Mouse (Mus musculus): ENCODE data around the gene Vsig2. TPM values are rescaled to one million over a fixed set of nuclear protein-coding genes. Genes with fewer than 3 reads are reported as not detected.
A peak's percentile ranks its signal among the peaks of the same experiment; 100 is the strongest.

Vsig2 gene
- polyA plus RNA-seq, 1 experiment from 2014 or later: 6.3 TPM

DNA sequence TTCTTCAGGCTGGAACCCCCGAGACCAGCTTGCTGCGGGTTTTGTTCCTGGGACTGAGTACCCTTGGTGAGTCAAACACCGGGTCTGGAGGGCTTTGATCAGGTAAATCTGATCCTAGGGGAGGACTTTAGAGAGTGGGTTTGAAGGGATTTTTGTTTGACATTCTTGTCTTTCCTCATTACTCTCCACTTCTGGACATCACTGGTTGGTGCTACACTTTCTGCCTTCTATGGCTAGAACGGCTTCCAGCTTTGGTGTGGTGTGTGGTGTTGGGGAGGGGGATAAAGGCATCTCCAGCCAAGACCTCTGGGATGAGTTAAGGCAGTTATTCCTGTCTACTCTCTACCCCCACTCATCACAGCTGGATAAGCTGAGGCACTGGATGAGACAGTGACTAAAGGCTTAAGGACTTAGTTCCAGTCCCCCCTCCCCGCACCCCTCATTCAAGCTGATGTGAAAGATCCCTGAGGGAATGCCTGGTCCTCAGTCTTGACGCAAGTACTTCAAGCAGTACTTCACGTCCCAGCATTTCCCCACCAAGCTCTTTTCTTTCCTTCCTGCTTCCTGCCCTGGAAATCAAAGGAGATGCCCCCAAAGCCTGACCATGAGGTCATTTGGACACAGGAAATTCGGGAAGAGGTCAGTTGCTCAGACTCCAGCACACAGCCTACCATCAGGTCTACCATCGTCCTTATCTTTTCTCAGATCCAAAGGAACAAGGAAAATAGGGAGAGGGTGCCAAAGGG, 10.7 kb upstream of the Vsig2 start:
- Histone ChIP-seq H3K27ac (ENCODE audit: low read depth) (peak overlapping the region; percentile 36; the same call in 1 of the 2 replicates), H3K4me2 (ENCODE audit: low read length) (peak overlapping the region; percentile 13; the same call in 1 of the 2 replicates), H3K4me3 (ENCODE audit: low read depth, low read length) (peak overlapping the region; percentile 7), H3K4me1 (replicated peaks; ENCODE audit: control insufficient read depth, insufficient read depth, low read length) (peaks cover 12% of the 10 kb centered on the region; the same call in 1 of the 2 replicates), H3K9ac (ENCODE audit: low read length) (no peak overlapping the region), H3K36me3 (ENCODE audit: control insufficient read depth, insufficient read depth, low read length) (peaks cover 19% of the 10 kb centered on the region), H3K9me3 (ENCODE audit: control insufficient read depth, low read length) (peaks cover 3% of the 10 kb centered on the region; the same call in 1 of the 2 replicates), H3K27me3 (replicated peaks; ENCODE audit: control insufficient read depth, insufficient read depth, low read length) (peaks cover 56% of the 10 kb centered on the region)
- WGBS: 30% methylated on average over 9 of the region's 9 CpGs
- ATAC-seq (replicated peaks; ENCODE audit: low FRiP score, low TSS enrichment, low read depth) (no peak), DNase-seq (ENCODE audit: low spot score) (no peak)

DNA sequence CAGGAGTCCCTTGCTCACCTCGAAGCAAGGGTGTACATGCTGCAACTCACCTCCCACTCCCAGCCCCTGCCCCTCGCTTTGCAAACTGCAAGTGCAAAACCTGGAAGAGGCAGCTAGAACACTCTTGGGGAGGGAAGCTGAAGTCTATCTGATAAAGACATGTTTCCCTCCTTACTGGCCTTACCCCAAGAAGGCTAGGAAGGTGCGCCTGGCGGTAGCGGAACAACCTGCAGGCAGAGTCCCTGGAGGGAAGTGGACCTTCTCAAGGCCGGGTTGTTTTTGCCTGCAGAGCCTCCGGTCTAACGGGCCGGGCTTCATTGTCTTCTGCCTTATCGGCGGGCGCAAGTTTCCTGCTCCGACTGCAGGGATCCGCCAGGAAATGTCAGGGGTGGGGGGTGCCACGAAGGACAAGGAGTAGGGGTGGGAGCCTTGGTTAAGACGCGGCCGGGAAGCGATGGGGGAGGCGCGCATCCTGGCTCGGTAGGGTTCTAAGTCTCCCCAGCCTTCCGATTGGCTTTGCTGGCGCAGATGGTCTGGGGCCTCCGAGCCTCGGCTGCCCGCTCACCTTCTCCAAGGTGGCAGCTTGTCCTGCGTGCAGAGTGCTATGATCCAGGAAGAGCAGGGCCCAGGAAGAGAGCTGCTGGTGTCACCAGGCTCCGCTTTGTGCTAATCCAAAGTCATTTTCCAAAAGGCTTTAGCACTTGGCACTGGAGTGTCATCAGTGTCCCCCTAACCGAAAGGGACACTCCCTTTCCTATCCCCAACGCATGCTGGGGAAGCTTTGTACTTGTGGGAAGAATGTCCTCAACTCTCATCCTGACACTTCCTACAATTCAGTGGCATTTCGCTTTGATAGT, 8.8 kb upstream of the Vsig2 start:
- peak; percentile 74 for DNase-seq (ENCODE audit: low spot score)
- peak overlapping the region; percentile 22 for H3K27ac ChIP-seq (ENCODE audit: low read depth)

DNA sequence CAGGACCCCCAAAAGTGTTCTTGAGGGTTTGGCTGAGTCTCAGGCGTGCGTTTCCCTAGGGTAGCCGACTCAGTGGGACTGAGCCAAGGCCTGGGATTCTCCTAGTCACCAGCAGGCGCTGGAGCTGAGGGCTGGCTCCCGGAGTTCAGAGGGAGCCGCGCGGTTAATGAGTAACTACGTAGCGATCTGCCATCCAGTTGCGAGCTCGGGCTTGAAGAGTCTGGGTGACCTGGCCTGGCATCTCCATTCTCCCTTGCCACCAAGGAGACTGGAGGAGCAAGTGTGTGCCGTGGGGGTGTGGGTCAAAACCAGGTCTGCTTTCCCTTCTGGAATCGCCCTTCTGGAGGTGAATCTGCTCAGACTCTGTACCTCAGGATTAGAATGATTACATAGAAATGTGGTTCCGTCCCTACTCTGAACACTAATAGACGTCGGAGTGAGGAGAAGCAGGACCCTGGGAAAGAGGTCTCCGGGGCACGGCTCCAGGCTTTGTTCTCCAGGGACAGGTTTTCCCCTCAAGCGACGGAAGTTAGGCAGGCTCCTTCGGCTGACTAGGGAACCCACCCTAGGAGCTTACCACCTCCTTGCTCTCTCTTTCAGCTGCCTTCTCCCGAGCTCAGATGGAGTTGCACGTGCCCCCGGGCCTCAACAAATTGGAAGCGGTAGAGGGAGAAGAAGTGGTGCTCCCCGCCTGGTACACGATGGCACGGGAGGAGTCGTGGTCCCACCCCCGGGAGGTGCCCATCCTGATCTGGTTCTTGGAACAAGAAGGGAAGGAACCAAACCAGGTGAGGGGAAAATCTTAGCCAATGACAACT, 8.0 kb upstream of the Vsig2 start:
- peak overlapping the region; percentile 51 for H3K4me2 ChIP-seq (ENCODE audit: low read length)
- peak; percentile 86 for ATAC-seq (replicated peaks; ENCODE audit: low FRiP score, low TSS enrichment, low read depth)
- 3% methylated on average over 31 of the region's 31 CpGs for WGBS
- peaks cover 3% of the 10 kb centered on the region; the same call in 1 of the 2 replicates for H3K9me3 ChIP-seq (ENCODE audit: control insufficient read depth, low read length)
- H3K4me3 ChIP-seq (ENCODE audit: low read depth, low read length): peak overlapping the region; percentile 32
- DNase-seq (ENCODE audit: low spot score): peak; percentile 89
- peaks cover 12% of the 10 kb centered on the region; the same call in 1 of the 2 replicates for H3K4me1 ChIP-seq (replicated peaks; ENCODE audit: control insufficient read depth, insufficient read depth, low read length)
- peaks cover 56% of the 10 kb centered on the region for H3K27me3 ChIP-seq (replicated peaks; ENCODE audit: control insufficient read depth, insufficient read depth, low read length)
- no peaks in the 10 kb centered on the region for H3K36me3 ChIP-seq (ENCODE audit: control insufficient read depth, insufficient read depth, low read length)
- H3K27ac ChIP-seq (ENCODE audit: low read depth): peak overlapping the region; percentile 22
- 0 out of 2 replicates have a peak overlapping the region, but pooled peaks have one; percentile 18 for H3K9ac ChIP-seq (ENCODE audit: low read length)

More for the DNA sequence above, 8.8 kb upstream of the Vsig2 start:
- H3K4me3 ChIP-seq (ENCODE audit: low read depth, low read length): peak overlapping the region; percentile 32
- WGBS: 3% methylated on average over 32 of the region's 32 CpGs
- peaks cover 12% of the 10 kb centered on the region; the same call in 1 of the 2 replicates for H3K4me1 ChIP-seq (replicated peaks; ENCODE audit: control insufficient read depth, insufficient read depth, low read length)
- ATAC-seq (replicated peaks; ENCODE audit: low FRiP score, low TSS enrichment, low read depth): peak; percentile 49
- H3K9ac ChIP-seq (ENCODE audit: low read length): peak overlapping the region; percentile 18; the same call in 1 of the 2 replicates
- peaks cover 56% of the 10 kb centered on the region for H3K27me3 ChIP-seq (replicated peaks; ENCODE audit: control insufficient read depth, insufficient read depth, low read length)
- H3K4me2 ChIP-seq (ENCODE audit: low read length): peak overlapping the region; percentile 51
- 0 out of 2 replicates have a peak, but pooled peaks cover 3% of the 10 kb centered on the region for H3K36me3 ChIP-seq (ENCODE audit: control insufficient read depth, insufficient read depth, low read length)
- H3K9me3 ChIP-seq (ENCODE audit: control insufficient read depth, low read length): peaks cover 3% of the 10 kb centered on the region; the same call in 1 of the 2 replicates

DNA sequence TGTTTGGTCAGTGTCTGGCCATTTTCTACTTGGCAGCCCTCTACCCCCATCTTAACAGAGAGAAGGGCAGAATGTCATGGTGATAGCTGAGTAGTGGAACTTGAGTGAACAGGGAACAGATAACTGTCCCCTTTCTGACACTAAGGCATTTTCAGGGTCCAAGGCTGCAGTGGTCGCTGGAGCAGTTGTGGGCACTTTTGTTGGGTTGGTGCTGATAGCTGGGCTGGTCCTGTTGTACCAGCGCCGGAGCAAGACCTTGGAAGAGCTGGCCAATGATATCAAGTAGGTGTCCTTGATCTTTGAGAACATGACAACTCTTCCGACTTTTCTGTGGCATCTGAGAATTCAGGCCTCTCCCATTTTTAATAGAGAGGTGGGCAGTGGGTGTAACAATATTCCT, 2.2 kb upstream of the Vsig2 start:
- ATAC-seq (replicated peaks; ENCODE audit: low FRiP score, low TSS enrichment, low read depth): no peak
- Histone ChIP-seq H3K27me3 (replicated peaks; ENCODE audit: control insufficient read depth, insufficient read depth, low read length) (peaks cover 2% of the 10 kb centered on the region), H3K4me2 (ENCODE audit: low read length) (no peak overlapping the region), H3K4me1 (replicated peaks; ENCODE audit: control insufficient read depth, insufficient read depth, low read length) (no peaks in the 10 kb centered on the region), H3K9me3 (ENCODE audit: control insufficient read depth, low read length) (no peaks in the 10 kb centered on the region), H3K4me3 (ENCODE audit: low read depth, low read length) (no peak overlapping the region), H3K9ac (ENCODE audit: low read length) (no peak overlapping the region), H3K36me3 (ENCODE audit: control insufficient read depth, insufficient read depth, low read length) (no peaks in the 10 kb centered on the region), H3K27ac (ENCODE audit: low read depth) (no peak overlapping the region)
- 76% methylated on average over 4 of the region's 4 CpGs for whole genome bisulfite sequencing
- DNase-seq (ENCODE audit: low spot score): no peak

DNA sequence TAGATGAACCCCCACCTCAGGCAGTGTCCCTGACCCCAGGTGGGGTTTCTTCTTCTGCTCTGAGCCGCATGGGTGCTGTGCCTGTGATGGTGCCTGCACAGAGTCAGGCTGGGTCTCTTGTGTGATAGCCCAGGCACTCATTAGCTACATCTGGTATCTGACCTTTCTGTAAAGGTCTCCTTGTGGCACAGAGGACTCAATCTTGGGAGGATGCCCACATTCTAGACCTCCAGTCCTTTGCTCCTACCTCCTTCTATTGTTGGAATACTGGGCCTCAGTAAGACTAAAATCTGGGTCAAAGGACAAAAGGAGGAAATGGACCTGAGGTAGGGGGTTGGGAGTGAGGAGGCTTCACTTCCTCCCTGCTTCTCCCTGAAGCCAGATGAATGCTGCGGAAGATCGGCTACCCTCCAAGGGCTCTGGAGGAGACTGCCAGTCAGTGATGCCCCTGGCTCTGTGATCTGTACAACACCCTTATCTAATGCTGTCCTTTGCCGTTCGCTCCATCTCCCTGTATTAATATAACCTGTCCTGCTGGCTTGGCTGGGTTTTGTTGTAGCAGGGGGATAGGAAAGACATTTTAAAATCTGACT, 1.3 kb upstream of the Vsig2 start:
- no peak overlapping the region for H3K4me3 ChIP-seq (ENCODE audit: low read depth, low read length)
- ATAC-seq (replicated peaks; ENCODE audit: low FRiP score, low TSS enrichment, low read depth): no peak
- H3K9me3 ChIP-seq (ENCODE audit: control insufficient read depth, low read length): no peaks in the 10 kb centered on the region
- H3K4me2 ChIP-seq (ENCODE audit: low read length): no peak overlapping the region
- H3K36me3 ChIP-seq (ENCODE audit: control insufficient read depth, insufficient read depth, low read length): no peaks in the 10 kb centered on the region
- no peak overlapping the region for H3K27ac ChIP-seq (ENCODE audit: low read depth)
- no peaks in the 10 kb centered on the region for H3K4me1 ChIP-seq (replicated peaks; ENCODE audit: control insufficient read depth, insufficient read depth, low read length)
- H3K9ac ChIP-seq (ENCODE audit: low read length): no peak overlapping the region
- 76% methylated on average over 5 of the region's 5 CpGs for WGBS
- no peaks in the 10 kb centered on the region for H3K27me3 ChIP-seq (replicated peaks; ENCODE audit: control insufficient read depth, insufficient read depth, low read length)
- no peak for DNase-seq (ENCODE audit: low spot score)

DNA sequence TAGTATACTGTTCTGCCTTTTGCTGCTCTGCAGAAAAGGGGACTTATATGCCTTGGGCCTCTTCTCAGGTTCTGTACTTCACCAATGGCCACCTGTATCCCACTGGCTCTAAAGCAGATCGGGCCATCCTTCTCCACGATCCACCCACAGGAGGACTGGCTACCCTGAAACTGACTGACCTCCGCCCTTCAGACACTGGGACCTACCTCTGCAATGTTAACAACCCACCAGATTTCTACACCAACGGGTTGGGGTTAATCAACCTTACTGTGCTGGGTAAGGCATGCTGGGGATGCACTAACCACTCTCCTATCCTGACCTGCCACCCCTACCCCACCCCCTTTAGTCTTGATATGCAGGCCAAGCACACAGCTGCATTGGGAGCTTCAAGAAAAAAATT, 1.2 kb downstream of the Vsig2 start:
- Histone ChIP-seq H3K27me3 (replicated peaks; ENCODE audit: control insufficient read depth, insufficient read depth, low read length) (peaks cover 8% of the 10 kb centered on the region; the same call in 1 of the 2 replicates), H3K9me3 (ENCODE audit: control insufficient read depth, low read length) (no peaks in the 10 kb centered on the region), H3K4me1 (replicated peaks; ENCODE audit: control insufficient read depth, insufficient read depth, low read length) (peaks cover 6% of the 10 kb centered on the region), H3K4me3 (ENCODE audit: low read depth, low read length) (no peak overlapping the region), H3K4me2 (ENCODE audit: low read length) (no peak overlapping the region), H3K9ac (ENCODE audit: low read length) (no peak overlapping the region), H3K36me3 (ENCODE audit: control insufficient read depth, insufficient read depth, low read length) (no peaks in the 10 kb centered on the region), H3K27ac (ENCODE audit: low read depth) (no peak overlapping the region)
- DNase-seq (ENCODE audit: low spot score) (no peak), ATAC-seq (replicated peaks; ENCODE audit: low FRiP score, low TSS enrichment, low read depth) (no peak)
- WGBS: 87% methylated on average over 4 of the region's 4 CpGs

DNA sequence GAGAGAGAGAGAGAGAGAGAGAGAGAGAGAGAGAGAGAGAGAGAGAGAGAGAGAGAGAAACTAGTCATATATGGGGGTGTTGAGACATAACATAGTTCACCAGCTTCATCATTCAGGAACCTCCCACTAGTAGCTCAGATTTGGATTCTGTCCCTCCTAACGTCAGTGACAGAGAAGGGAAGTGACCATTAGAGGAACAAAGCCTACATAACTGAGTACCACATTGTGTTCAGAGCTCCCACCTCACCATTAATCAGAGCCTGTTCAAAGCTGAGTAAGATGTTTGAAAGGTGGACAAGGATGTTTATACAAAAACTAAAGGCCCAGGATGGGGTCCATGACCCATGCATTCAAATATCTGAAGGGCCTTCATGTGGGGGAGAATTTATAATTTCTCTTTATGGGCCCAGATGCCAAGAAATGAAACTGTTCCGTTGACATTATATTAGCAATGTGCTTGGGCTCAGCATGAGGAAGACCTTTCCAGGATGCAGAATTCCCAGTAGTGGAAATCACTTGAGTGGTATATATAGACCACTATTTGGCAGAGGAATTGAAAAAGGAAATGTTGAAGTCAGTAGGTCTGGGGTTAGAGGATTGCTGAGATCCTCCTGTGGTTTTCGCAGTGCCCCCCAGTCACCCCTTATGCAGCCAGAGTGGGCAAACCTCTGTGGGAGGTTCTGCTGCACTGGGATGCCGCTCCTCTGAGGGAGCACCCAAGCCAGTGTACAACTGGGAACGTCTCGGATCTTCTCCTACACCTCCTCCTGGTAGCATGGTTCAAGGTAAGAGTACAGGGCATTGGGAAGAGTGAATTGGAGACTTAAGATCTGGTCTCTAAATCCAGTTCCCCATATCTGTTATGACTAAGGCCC, 1.9 kb downstream of the Vsig2 start:
- no peak for ATAC-seq (replicated peaks; ENCODE audit: low FRiP score, low TSS enrichment, low read depth)
- no peaks in the 10 kb centered on the region for H3K9me3 ChIP-seq (ENCODE audit: control insufficient read depth, low read length)
- peaks cover 15% of the 10 kb centered on the region for H3K27me3 ChIP-seq (replicated peaks; ENCODE audit: control insufficient read depth, insufficient read depth, low read length)
- no peak for DNase-seq (ENCODE audit: low spot score)
- H3K9ac ChIP-seq (ENCODE audit: low read length): no peak overlapping the region
- H3K36me3 ChIP-seq (ENCODE audit: control insufficient read depth, insufficient read depth, low read length): no peaks in the 10 kb centered on the region
- peaks cover 6% of the 10 kb centered on the region for H3K4me1 ChIP-seq (replicated peaks; ENCODE audit: control insufficient read depth, insufficient read depth, low read length)
- H3K27ac ChIP-seq (ENCODE audit: low read depth): no peak overlapping the region
- no peak overlapping the region for H3K4me2 ChIP-seq (ENCODE audit: low read length)
- WGBS: 73% methylated on average over 6 of the region's 6 CpGs
- no peak overlapping the region for H3K4me3 ChIP-seq (ENCODE audit: low read depth, low read length)
